Mouse (Mus musculus): ENCODE results near the gene Wbp4. TPM values are rescaled to one million over a fixed set of nuclear protein-coding genes. Genes with fewer than 3 reads are reported as not detected.
"Not testable (repeated sequence)": the region's sequence is repeated elsewhere in the genome, so short reads cannot be mapped to it uniquely, and the experiment has no call there.

Wbp4 gene
- polyA plus RNA-seq (2015; fragmentation: Nextera tagmentation; extraction: Ambion mirVana) = 42.7 and 43.4 TPM in 2 replicates

GRCm38 (mm10) chr14:79481339-79482151 is at the start of gene Wbp4:
TSS of gene Wbp4 (minus strand) at chr14:79481520.
- Histone ChIP-seq H3K36me3 (replicated peaks) (peaks cover 4% of the 10 kb centered on the region; the same call in 1 of the 2 replicates), H3K4me3 (peak within 1 kb of the TSS; percentile 100), H3K4me1 (peaks cover 36% of the 10 kb centered on the region), H3K9ac (peak within 1 kb of the TSS; percentile 98), H3K4me2 (peak within 1 kb of the TSS; percentile 74), H3K27me3 (replicated peaks) (no peaks in the 10 kb centered on the region), H3K27ac (peak within 1 kb of the TSS; percentile 100), H3K9me3 (no peaks in the 10 kb centered on the region)
- under 1% methylated on average over 71 of the region's 86 CpGs for WGBS
- ATAC-seq (replicated peaks) = peak; percentile 95

GRCm38 (mm10) chr14:79530761-79531160 is 49.4 kb upstream of the Wbp4 start:
- Histone ChIP-seq H3K4me2 (no peak overlapping the region), H3K4me3 (no peak overlapping the region), H3K9ac (no peak overlapping the region), H3K27me3 (replicated peaks) (no peaks in the 10 kb centered on the region), H3K4me1 (no peaks in the 10 kb centered on the region), H3K36me3 (replicated peaks) (no peaks in the 10 kb centered on the region), H3K27ac (no peak overlapping the region), H3K9me3 (no peaks in the 10 kb centered on the region)
- no peak for ATAC-seq (replicated peaks)
- 88% methylated on average over 6 of the region's 6 CpGs for WGBS

- 80% methylated on average over 10 of the region's 10 CpGs for WGBS
- Histone ChIP-seq H3K36me3 (replicated peaks) (no peaks in the 10 kb centered on the region), H3K9ac (no peak overlapping the region), H3K4me1 (no peaks in the 10 kb centered on the region), H3K27me3 (replicated peaks) (no peaks in the 10 kb centered on the region), H3K4me3 (no peak overlapping the region), H3K4me2 (no peak overlapping the region), H3K27ac (no peak overlapping the region), H3K9me3 (no peaks in the 10 kb centered on the region)
- no peak for ATAC-seq (replicated peaks)
Measured at GRCm38 (mm10) chr14:79529581-79530554, 48.5 kb upstream of the Wbp4 start.

- Histone ChIP-seq H3K27ac (no peak overlapping the region), H3K36me3 (replicated peaks) (no peaks in the 10 kb centered on the region), H3K27me3 (replicated peaks) (no peaks in the 10 kb centered on the region), H3K4me3 (no peak overlapping the region), H3K4me2 (no peak overlapping the region), H3K4me1 (no peaks in the 10 kb centered on the region), H3K9ac (no peak overlapping the region), H3K9me3 (no peaks in the 10 kb centered on the region)
- ATAC-seq (replicated peaks) = no peak
- WGBS = 72% methylated on average over 6 of the region's 6 CpGs
Measured at GRCm38 (mm10) chr14:79527704-79528103, 46.4 kb upstream of the Wbp4 start.

- not testable (repeated sequence) for H3K27ac ChIP-seq; H3K9ac ChIP-seq; H3K4me3 ChIP-seq; H3K4me1 ChIP-seq; H3K36me3 ChIP-seq (replicated peaks); H3K27me3 ChIP-seq (replicated peaks); H3K4me2 ChIP-seq; H3K9me3 ChIP-seq; ATAC-seq (replicated peaks)
- 90% methylated on average over 12 of the region's 12 CpGs for WGBS
Measured at GRCm38 (mm10) chr14:79526106-79526505, 44.8 kb upstream of the Wbp4 start.

- Histone ChIP-seq H3K9me3 (no peaks in the 10 kb centered on the region), H3K27me3 (replicated peaks) (no peaks in the 10 kb centered on the region), H3K36me3 (replicated peaks) (no peaks in the 10 kb centered on the region), H3K4me1 (no peaks in the 10 kb centered on the region), H3K27ac (no peak overlapping the region), H3K9ac (no peak overlapping the region), H3K4me2 (no peak overlapping the region), H3K4me3 (no peak overlapping the region)
- ATAC-seq (replicated peaks) = no peak
- WGBS = 95% methylated on average over 9 of the region's 9 CpGs
Measured at GRCm38 (mm10) chr14:79522387-79522786, 41.1 kb upstream of the Wbp4 start.

GRCm38 (mm10) chr14:79521471-79522117 is 40.3 kb upstream of the Wbp4 start:
- no peak overlapping the region for H3K27ac ChIP-seq
- no peaks in the 10 kb centered on the region for H3K36me3 ChIP-seq (replicated peaks)
- H3K4me3 ChIP-seq = no peak overlapping the region
- no peak overlapping the region for H3K4me2 ChIP-seq
- H3K4me1 ChIP-seq = no peaks in the 10 kb centered on the region
- H3K9ac ChIP-seq = no peak overlapping the region
- no peak for ATAC-seq (replicated peaks)
- no peaks in the 10 kb centered on the region for H3K27me3 ChIP-seq (replicated peaks)
- 81% methylated on average over 6 of the region's 6 CpGs for WGBS
- no peaks in the 10 kb centered on the region for H3K9me3 ChIP-seq

GRCm38 (mm10) chr14:79521056-79521455 is 39.7 kb upstream of the Wbp4 start:
- H3K36me3 ChIP-seq (replicated peaks) = no peaks in the 10 kb centered on the region
- H3K4me3 ChIP-seq = no peak overlapping the region
- no peaks in the 10 kb centered on the region for H3K4me1 ChIP-seq
- no peak overlapping the region for H3K9ac ChIP-seq
- 89% methylated on average over 1 of the region's 1 CpGs for WGBS
- ATAC-seq (replicated peaks) = no peak
- no peaks in the 10 kb centered on the region for H3K9me3 ChIP-seq
- no peak overlapping the region for H3K27ac ChIP-seq
- no peaks in the 10 kb centered on the region for H3K27me3 ChIP-seq (replicated peaks)
- no peak overlapping the region for H3K4me2 ChIP-seq

GRCm38 (mm10) chr14:79520612-79521011 is 39.3 kb upstream of the Wbp4 start:
- Histone ChIP-seq H3K27ac (no peak overlapping the region), H3K9ac (no peak overlapping the region), H3K27me3 (replicated peaks) (no peaks in the 10 kb centered on the region), H3K9me3 (no peaks in the 10 kb centered on the region), H3K36me3 (replicated peaks) (no peaks in the 10 kb centered on the region), H3K4me1 (no peaks in the 10 kb centered on the region), H3K4me2 (no peak overlapping the region), H3K4me3 (no peak overlapping the region)
- ATAC-seq (replicated peaks) = no peak

GRCm38 (mm10) chr14:79519663-79519975 is 38.3 kb upstream of the Wbp4 start:
- 48% methylated on average over 1 of the region's 1 CpGs for WGBS
- no peak overlapping the region for H3K27ac ChIP-seq

GRCm38 (mm10) chr14:79518761-79519662 is 37.7 kb upstream of the Wbp4 start:
- H3K4me2 ChIP-seq = no peak overlapping the region
- no peaks in the 10 kb centered on the region for H3K27me3 ChIP-seq (replicated peaks)
- no peak overlapping the region for H3K27ac ChIP-seq
- no peaks in the 10 kb centered on the region for H3K9me3 ChIP-seq
- ATAC-seq (replicated peaks) = no peak
- H3K36me3 ChIP-seq (replicated peaks) = no peaks in the 10 kb centered on the region
- no peak overlapping the region for H3K9ac ChIP-seq
- WGBS = 69% methylated on average over 19 of the region's 19 CpGs
- no peak overlapping the region for H3K4me3 ChIP-seq
- H3K4me1 ChIP-seq = no peaks in the 10 kb centered on the region

More at GRCm38 (mm10) chr14:79519663-79519975, 38.3 kb upstream of the Wbp4 start:
- ATAC-seq (replicated peaks) = no peak
- H3K4me3 ChIP-seq = no peak overlapping the region
- no peaks in the 10 kb centered on the region for H3K4me1 ChIP-seq
- no peaks in the 10 kb centered on the region for H3K9me3 ChIP-seq
- no peak overlapping the region for H3K9ac ChIP-seq
- no peaks in the 10 kb centered on the region for H3K27me3 ChIP-seq (replicated peaks)
- H3K36me3 ChIP-seq (replicated peaks) = no peaks in the 10 kb centered on the region
- H3K4me2 ChIP-seq = no peak overlapping the region

All from midbrain, embryonic 15.5 days (tissue).